Mouse (Mus musculus) thymus, adult 2 months (tissue): Measurements from ENCODE around the gene Chst12.

Experiments
- CTCF ChIP-seq: fragments of 200-500 bp; IDR thresholded peaks from 2 replicates; pipeline ENCODE4 v1.5.1; 2012; ENCODE audit warnings: mild to moderate bottlenecking, control low read depth, low read length, moderate library complexity, borderline replicate concordance; ENCODE audit not compliant: control insufficient read depth, poor library complexity, insufficient read depth; ENCODE audit errors: extremely low read depth
- POLR2A ChIP-seq: fragments of 200-500 bp; IDR thresholded peaks from 2 replicates; pipeline ENCODE4 v1.6.1; 2012; ENCODE audit warnings: mild to moderate bottlenecking, low read length, control low read depth, moderate library complexity; ENCODE audit not compliant: control insufficient read depth, poor library complexity, insufficient read depth; ENCODE audit errors: extremely low read depth

GRCm38 (mm10) chr5:140562601-140563000 lies 57.3 kb downstream of the Chst12 start:
- TF ChIP-seq POLR2A (no peak), CTCF (no peak)
